ENCODE assay signal across 12 mouse cellular contexts in the genomic region with DNA sequence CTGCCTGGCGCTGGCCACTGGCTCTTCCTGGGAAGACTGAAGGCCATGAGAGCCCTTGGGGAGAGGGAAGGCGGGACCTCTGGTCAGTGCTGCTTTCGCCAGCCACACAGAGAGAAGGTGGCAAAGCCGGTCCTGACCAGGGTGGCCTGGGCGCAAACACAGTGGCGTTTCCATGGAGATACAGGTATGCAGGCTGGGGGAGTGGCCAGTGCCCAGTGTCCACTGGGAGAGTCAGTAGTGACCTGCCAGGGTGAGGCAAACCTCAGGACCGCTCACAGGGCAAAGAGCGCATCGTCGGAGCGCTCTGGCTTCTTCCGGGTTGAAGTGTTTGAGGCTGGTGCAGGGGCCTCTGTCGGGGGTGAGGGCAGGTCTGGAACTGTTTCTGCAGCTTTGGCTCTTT. TPM values are rescaled to one million over a fixed set of nuclear protein-coding genes. Genes with fewer than 3 reads are reported as not detected.
DNase-seq lines count a peak whose midpoint lies in the region; ATAC-seq and TF ChIP-seq lines count a peak whose summit lies in the region.
"Had no signal": no experiment of that assay in that cellular context is flagged by ENCODE, and none has a peak within 500 bp of the region (broad histone marks: within the 10 kb centered on the region; RNA-seq: fewer than 3 reads in every experiment).

No protein-coding gene starts in this region.

- ATAC-seq in intestine, embryonic 14.5 days (replicated peaks; ENCODE audit: low FRiP score, low TSS enrichment, low read depth): peak; percentile 63
- ATAC-seq in intestine, embryonic 16.5 days: peak; percentile 86
- ATAC-seq in lung, postnatal 0 days: peak; percentile 95
- ATAC-seq in neural tube, embryonic 15.5 days (ENCODE audit: low FRiP score): no peak

- H3K4me1 ChIP-seq in intestine, embryonic 14.5 days (replicated peaks; ENCODE audit: control insufficient read depth, insufficient read depth, low read length): peaks cover 7% of the 10 kb centered on the region; the same call in 1 of the 2 replicates
- peaks cover 15% of the 10 kb centered on the region for H3K4me1 ChIP-seq in intestine, embryonic 16.5 days (ENCODE audit: control insufficient read depth, insufficient read depth, low read length)
- peaks cover 5% of the 10 kb centered on the region; the same call in 1 of the 2 replicates for H3K4me1 ChIP-seq in lung, postnatal 0 days (ENCODE audit: insufficient read depth, low read depth, low read length)
- H3K4me1 ChIP-seq in neural tube, embryonic 15.5 days: peaks cover 6% of the 10 kb centered on the region; the same call in 1 of the 2 replicates

- H3K4me2 ChIP-seq in intestine, embryonic 14.5 days (ENCODE audit: low read length): no peak overlapping the region; the same call in 1 of the 2 replicates
- peak overlapping the region; percentile 16; the same call in 1 of the 2 replicates for H3K4me2 ChIP-seq in intestine, embryonic 16.5 days (ENCODE audit: low read depth, low read length)
- no peak overlapping the region for H3K4me2 ChIP-seq in lung, postnatal 0 days (replicated peaks; ENCODE audit: low read depth, low read length)
- H3K4me2 ChIP-seq in neural tube, embryonic 15.5 days: no peak overlapping the region
- H3K4me2 ChIP-seq: hindbrain, embryonic 15.5 days had no signal

- no peak overlapping the region for H3K27ac ChIP-seq in intestine, embryonic 14.5 days (ENCODE audit: low read depth)
- peak overlapping the region; percentile 79 for H3K27ac ChIP-seq in intestine, embryonic 16.5 days (ENCODE audit: low read length)
- no peak overlapping the region for H3K27ac ChIP-seq in lung, postnatal 0 days (ENCODE audit: low read length)
- no peak overlapping the region for H3K27ac ChIP-seq in neural tube, embryonic 15.5 days (replicated peaks)
- H3K27ac ChIP-seq: hindbrain, embryonic 15.5 days; macrophage had no signal

- intact Hi-C loops in left cerebral cortex, postnatal 25 days (cut with DNase I): no loop called here

- 0 out of 2 replicates have a peak, but pooled peaks cover 4% of the 10 kb centered on the region for H3K36me3 ChIP-seq in intestine, embryonic 14.5 days (ENCODE audit: control insufficient read depth, insufficient read depth, low read length)
- no peaks in the 10 kb centered on the region for H3K36me3 ChIP-seq in intestine, embryonic 16.5 days (ENCODE audit: control insufficient read depth, insufficient read depth, low read length)
- H3K36me3 ChIP-seq in lung, postnatal 0 days (ENCODE audit: insufficient read depth, low read length): no peaks in the 10 kb centered on the region
- peaks cover 15% of the 10 kb centered on the region; the same call in 1 of the 2 replicates for H3K36me3 ChIP-seq in neural tube, embryonic 15.5 days

- TF ChIP-seq EP300 in lung, postnatal 0 days (IDR thresholded peaks at IDR 0.05): no peak

- H3K9me3 ChIP-seq in intestine, embryonic 14.5 days (ENCODE audit: control insufficient read depth, low read length): no peaks in the 10 kb centered on the region
- no peaks in the 10 kb centered on the region for H3K9me3 ChIP-seq in intestine, embryonic 16.5 days (ENCODE audit: control insufficient read depth, low read length)
- H3K9me3 ChIP-seq in lung, postnatal 0 days (ENCODE audit: low read length): no peaks in the 10 kb centered on the region
- H3K9me3 ChIP-seq in neural tube, embryonic 15.5 days (replicated peaks): no peaks in the 10 kb centered on the region
- H3K9me3 ChIP-seq: hindbrain, embryonic 15.5 days had no signal

- TF ChIP-seq CTCF in lung, postnatal 0 days (IDR thresholded peaks at IDR 0.05): no peak

- H3K9ac ChIP-seq in intestine, embryonic 14.5 days (ENCODE audit: low read length): no peak overlapping the region
- H3K9ac ChIP-seq in intestine, embryonic 16.5 days (ENCODE audit: low read depth, low read length): peak overlapping the region; percentile 42
- no peak overlapping the region for H3K9ac ChIP-seq in lung, postnatal 0 days (replicated peaks; ENCODE audit: low read depth)
- H3K9ac ChIP-seq in neural tube, embryonic 15.5 days (replicated peaks): no peak overlapping the region
- H3K9ac ChIP-seq: hindbrain, embryonic 15.5 days had no signal

- H3K4me3 ChIP-seq in intestine, embryonic 14.5 days (ENCODE audit: low read depth, low read length): no peak overlapping the region
- no peak overlapping the region for H3K4me3 ChIP-seq in intestine, embryonic 16.5 days (ENCODE audit: low read length)
- no peak overlapping the region for H3K4me3 ChIP-seq in lung, postnatal 0 days (ENCODE audit: low read depth, low read length)
- no peak overlapping the region for H3K4me3 ChIP-seq in neural tube, embryonic 15.5 days (replicated peaks)
- H3K4me3 ChIP-seq: hindbrain, embryonic 15.5 days had no signal

- 55% methylated on average over 13 of the region's 13 CpGs for WGBS in intestine, embryonic 14.5 days
- WGBS in intestine, embryonic 16.5 days: 53% methylated on average over 13 of the region's 13 CpGs
- 54% methylated on average over 13 of the region's 13 CpGs for WGBS in lung, postnatal 0 days
- 78% methylated on average over 13 of the region's 13 CpGs for WGBS in neural tube, embryonic 15.5 days

- no peak for DNase-seq in intestine, embryonic 14.5 days (ENCODE audit: low spot score)
- peak; percentile 67 to 79 for DNase-seq in kidney, postnatal 36 days
- peak; percentile 94 for DNase-seq in lung, postnatal 0 days (ENCODE audit: low spot score)
- no peak for DNase-seq in testis, postnatal 10 days (ENCODE audit: low spot score)
- DNase-seq in left cerebral cortex, postnatal 25 days (ENCODE audit: low spot score in 2 of 2): no peak
- DNase-seq in heart, adult 11 months: no peak
- DNase-seq: adrenal gland, postnatal 25 days; cerebellum, adult 11-12 months had no signal

- H3K27me3 ChIP-seq in intestine, embryonic 14.5 days (replicated peaks; ENCODE audit: control insufficient read depth, insufficient read depth, low read length): no peaks in the 10 kb centered on the region
- H3K27me3 ChIP-seq in intestine, embryonic 16.5 days (replicated peaks; ENCODE audit: control insufficient read depth, insufficient read depth, low read length): no peaks in the 10 kb centered on the region
- H3K27me3 ChIP-seq in lung, postnatal 0 days (replicated peaks; ENCODE audit: insufficient read depth, low read length): no peaks in the 10 kb centered on the region
- no peaks in the 10 kb centered on the region for H3K27me3 ChIP-seq in neural tube, embryonic 15.5 days (replicated peaks)
- H3K27me3 ChIP-seq: hindbrain, embryonic 15.5 days had no signal

RNA-seq across cellular contexts. Expression of gene Srebf1, which starts 7.4 kb away (rescaled TPM):
- 85.0 and 97.7 TPM in 2 replicates for polyA plus RNA-seq in intestine, embryonic 14.5 days (2014; fragmentation: Nextera tagmentation; extraction: Ambion mirVana)
- 81.0 and 95.2 TPM in 2 replicates for polyA plus RNA-seq in intestine, embryonic 16.5 days (2015; fragmentation: Nextera tagmentation; extraction: Ambion mirVana)
- 61.7 and 70.1 TPM in 2 replicates for polyA plus RNA-seq in lung, postnatal 0 days (2015; fragmentation: Nextera tagmentation; extraction: Ambion mirVana)
- 10 to 100 TPM; 42.3 to 50.7 TPM for total RNA-seq in left cerebral cortex, postnatal 25 days (2021)
- 44.2 and 50.0 TPM in 2 replicates for polyA plus RNA-seq in neural tube, embryonic 15.5 days (2015; fragmentation: Nextera tagmentation; extraction: Ambion mirVana)

Comparison
In these comparisons a context has a peak if more than half of its experiments do, and no peak if none do; other contexts are left out.
1. DNase-seq: peak in kidney, postnatal 36 days (2 of 2) and lung, postnatal 0 days (single experiment); none in intestine, embryonic 14.5 days (single experiment), testis, postnatal 10 days (single experiment), left cerebral cortex, postnatal 25 days (0 of 2) and heart, adult 11 months (single experiment).